Mouse (Mus musculus) CH12.LX (cell line): ENCODE data around the gene Hist1h1d. TPM values are rescaled to one million over a fixed set of nuclear protein-coding genes. Genes with fewer than 3 reads are reported as not detected.
A peak's percentile ranks its signal among the peaks of the same experiment; 100 is the strongest.

Experiments
- DNase-seq: peaks from one replicate; pipeline ENCODE4 v3.0.0-alpha.2; 2013; ENCODE audit errors: extremely low read depth
- H3K27ac ChIP-seq: 2 replicates; pipeline ENCODE4 v1.5.1; 2012; ENCODE audit warnings: low read depth, mild to moderate bottlenecking, control low read depth, moderate library complexity; ENCODE audit not compliant: insufficient read depth
- H3K27me3 ChIP-seq: replicated peaks from 2 replicates; pipeline ENCODE3; 2012; ENCODE audit warnings: inconsistent platforms
- H3K36me3 ChIP-seq, 2 experiments: replicated peaks in 1 of 2; 2 replicates each; pipeline versions ENCODE3 to v1.6.1; 2012; ENCODE audit warnings: inconsistent platforms in 1 of 2, low read length in 1 of 2, mild to moderate bottlenecking in 1 of 2, mixed read lengths in 1 of 2, moderate library complexity in 1 of 2; ENCODE audit not compliant: control insufficient read depth in 1 of 2, insufficient read depth in 1 of 2
- H3K4me1 ChIP-seq, 2 experiments: 2 replicates each; pipeline ENCODE4 v1.6.1; 2012; ENCODE audit warnings: inconsistent platforms in 1 of 2, moderate library complexity in 1 of 2; ENCODE audit not compliant: insufficient read depth in 2 of 2, control insufficient read depth in 1 of 2
- H3K4me2 ChIP-seq: 2 replicates; pipeline ENCODE4 v1.6.1; 2012; ENCODE audit warnings: low read depth, mild to moderate bottlenecking, control low read depth; ENCODE audit not compliant: poor library complexity, insufficient read depth, severe bottlenecking
- H3K4me3 ChIP-seq, 3 experiments: fragments of 150-350 bp in 1 of 3; sonication (generic) in 1 of 3; replicated peaks in 1 of 3; 2 replicates each; pipeline versions ENCODE3 to v1.5.1; 2011 to 2012; ENCODE audit warnings: low read depth in 2 of 3, low read length in 2 of 3, mild to moderate bottlenecking in 2 of 3, moderate library complexity in 2 of 3, control low read depth in 1 of 3, improper control_type of control experiment in 1 of 3, inconsistent platforms in 1 of 3, mixed read lengths in 1 of 3; ENCODE audit not compliant: poor library complexity in 1 of 3
- H3K79me2 ChIP-seq: replicated peaks from 2 replicates; pipeline ENCODE4 v1.6.1; 2012; ENCODE audit warnings: mild to moderate bottlenecking, moderate library complexity; ENCODE audit not compliant: control insufficient read depth, poor library complexity, insufficient read depth, severe bottlenecking; ENCODE audit errors: extremely low read depth
- H3K9ac ChIP-seq: 2 replicates; pipeline ENCODE4 v1.6.1; 2012; ENCODE audit warnings: low read depth, mild to moderate bottlenecking, control low read depth, moderate library complexity; ENCODE audit not compliant: insufficient read depth
- H3K9me3 ChIP-seq: replicated peaks from 2 replicates; pipeline ENCODE3; 2012; ENCODE audit warnings: low read length, inconsistent platforms, mixed read lengths
- BHLHE40 ChIP-seq: IDR thresholded peaks from 2 replicates; pipeline ENCODE4 v1.6.1; 2011; ENCODE audit warnings: mild to moderate bottlenecking, low read depth, low read length, improper control_type of control experiment
- CHD1 ChIP-seq: IDR thresholded peaks from 2 replicates; pipeline ENCODE4 v1.6.1; 2012; ENCODE audit warnings: low read depth, low read length, improper control_type of control experiment, inconsistent platforms
- CHD2 ChIP-seq: IDR thresholded peaks from 2 replicates; pipeline ENCODE4 v1.6.1; 2011; ENCODE audit warnings: low read length, improper control_type of control experiment
- CTCF ChIP-seq, 2 experiments: IDR thresholded peaks in 1 of 2; conservative IDR thresholded peaks in 1 of 2; 2 replicates each; pipeline ENCODE4 v1.5.1; 2011 to 2012; ENCODE audit warnings: low read depth in 2 of 2, low read length in 2 of 2, improper control_type of control experiment in 1 of 2, inconsistent platforms in 1 of 2, mild to moderate bottlenecking in 1 of 2, moderate library complexity in 1 of 2
- E2F4 ChIP-seq: IDR thresholded peaks from 2 replicates; pipeline ENCODE4 v1.6.1; 2011; ENCODE audit warnings: low read depth, low read length, improper control_type of control experiment; ENCODE audit not compliant: insufficient replicate concordance
- ELF1 ChIP-seq: IDR thresholded peaks from 2 replicates; pipeline ENCODE4 v1.6.1; 2014; ENCODE audit warnings: low read depth, mild to moderate bottlenecking, inconsistent platforms, low read length, improper control_type of control experiment
- EP300 ChIP-seq: IDR thresholded peaks from 2 replicates; pipeline ENCODE4 v1.6.1; 2011; ENCODE audit warnings: low read length, improper control_type of control experiment
- ETS1 ChIP-seq: conservative IDR thresholded peaks from 2 replicates; pipeline ENCODE4 v1.6.1; 2012; ENCODE audit warnings: low read depth, mild to moderate bottlenecking, inconsistent platforms, low read length, improper control_type of control experiment, moderate library complexity
- GABPA ChIP-seq: IDR thresholded peaks from 2 replicates; pipeline ENCODE4 v1.6.1; 2012; ENCODE audit warnings: low read depth, low read length, improper control_type of control experiment, inconsistent platforms; ENCODE audit not compliant: insufficient replicate concordance
- HCFC1 ChIP-seq: IDR thresholded peaks from 2 replicates; pipeline ENCODE4 v1.6.1; 2012; ENCODE audit warnings: low read depth, mild to moderate bottlenecking, inconsistent platforms, low read length, improper control_type of control experiment
- IRF4 ChIP-seq: IDR thresholded peaks from 2 replicates; pipeline ENCODE4 v1.6.1; 2014; ENCODE audit warnings: low read depth, mild to moderate bottlenecking, inconsistent platforms, low read length, improper control_type of control experiment
- JUN ChIP-seq: IDR thresholded peaks from 2 replicates; pipeline ENCODE4 v1.6.1; 2011; ENCODE audit warnings: low read depth, mild to moderate bottlenecking, low read length, improper control_type of control experiment, moderate library complexity; ENCODE audit not compliant: insufficient read depth
- JUND ChIP-seq: conservative IDR thresholded peaks from 2 replicates; pipeline ENCODE4 v1.6.1; 2011; ENCODE audit warnings: low read depth, low read length, improper control_type of control experiment
- KAT2A ChIP-seq: IDR thresholded peaks from 2 replicates; pipeline ENCODE4 v1.6.1; 2012; ENCODE audit warnings: low read length, improper control_type of control experiment, inconsistent platforms; ENCODE audit not compliant: insufficient replicate concordance
- MAFK ChIP-seq: IDR thresholded peaks from 2 replicates; pipeline ENCODE4 v1.6.1; 2011; ENCODE audit warnings: low read length, improper control_type of control experiment; ENCODE audit not compliant: insufficient replicate concordance
- MAX ChIP-seq: IDR thresholded peaks from 2 replicates; pipeline ENCODE4 v1.6.1; 2011; ENCODE audit warnings: low read length, improper control_type of control experiment
- MAZ ChIP-seq: IDR thresholded peaks from 2 replicates; pipeline ENCODE4 v1.6.1; 2012; ENCODE audit warnings: low read depth, mild to moderate bottlenecking, inconsistent platforms, low read length, improper control_type of control experiment, moderate library complexity
- MEF2A ChIP-seq: IDR thresholded peaks from 2 replicates; pipeline ENCODE4 v1.6.1; 2014; ENCODE audit warnings: low read depth, mild to moderate bottlenecking, inconsistent platforms, low read length, improper control_type of control experiment, borderline replicate concordance
- MXI1 ChIP-seq: IDR thresholded peaks from 2 replicates; pipeline ENCODE4 v1.6.1; 2011; ENCODE audit warnings: mild to moderate bottlenecking, low read depth, low read length, improper control_type of control experiment
- MYC ChIP-seq: IDR thresholded peaks from 2 replicates; pipeline ENCODE4 v1.6.1; 2011; ENCODE audit warnings: low read depth, mild to moderate bottlenecking, improper control_type of control experiment, low read length
- NELFE ChIP-seq: IDR thresholded peaks from 2 replicates; pipeline ENCODE4 v1.6.1; 2011; ENCODE audit warnings: low read depth, low read length, improper control_type of control experiment
- NRF1 ChIP-seq: IDR thresholded peaks from 2 replicates; pipeline ENCODE4 v1.6.1; 2014; ENCODE audit warnings: low read depth, mild to moderate bottlenecking, inconsistent platforms, low read length, improper control_type of control experiment, moderate library complexity
- PAX5 ChIP-seq: IDR thresholded peaks from 2 replicates; pipeline ENCODE4 v1.6.1; 2012; ENCODE audit warnings: low read length, inconsistent platforms, mixed read lengths
- POLR2A ChIP-seq: IDR thresholded peaks from 2 replicates; pipeline ENCODE4 v1.6.1; 2011; ENCODE audit warnings: low read depth, mild to moderate bottlenecking, improper control_type of control experiment, low read length
- POLR2AphosphoS2 ChIP-seq: IDR thresholded peaks from 2 replicates; pipeline ENCODE4 v1.6.1; 2011; ENCODE audit warnings: low read depth, low read length, improper control_type of control experiment
- RAD21 ChIP-seq: IDR thresholded peaks from 2 replicates; pipeline ENCODE4 v1.6.1; 2011; ENCODE audit warnings: low read depth, mild to moderate bottlenecking, low read length, improper control_type of control experiment, moderate library complexity
- RCOR1 ChIP-seq: conservative IDR thresholded peaks from 2 replicates; pipeline ENCODE4 v1.6.1; 2012; ENCODE audit warnings: low read depth, mild to moderate bottlenecking, inconsistent platforms, low read length, improper control_type of control experiment
- SIN3A ChIP-seq: IDR thresholded peaks from 2 replicates; pipeline ENCODE4 v1.6.1; 2012; ENCODE audit warnings: low read length, improper control_type of control experiment, inconsistent platforms
- SMC3 ChIP-seq: IDR thresholded peaks from 2 replicates; pipeline ENCODE4 v1.6.1; 2011; ENCODE audit warnings: low read depth, low read length, improper control_type of control experiment
- TBP ChIP-seq: conservative IDR thresholded peaks from 2 replicates; pipeline ENCODE4 v1.6.1; 2011; ENCODE audit warnings: low read depth, low read length, improper control_type of control experiment
- TCF12 ChIP-seq: IDR thresholded peaks from 2 replicates; pipeline ENCODE4 v1.6.1; 2014; ENCODE audit warnings: low read depth, mild to moderate bottlenecking, inconsistent platforms, low read length, improper control_type of control experiment
- UBTF ChIP-seq: IDR thresholded peaks from 2 replicates; pipeline ENCODE4 v1.6.1; 2012; ENCODE audit warnings: low read depth, mild to moderate bottlenecking, inconsistent platforms, low read length, improper control_type of control experiment, moderate library complexity
- USF1 ChIP-seq: IDR thresholded peaks from 2 replicates; pipeline ENCODE4 v1.6.1; 2014; ENCODE audit warnings: low read depth, mild to moderate bottlenecking, inconsistent platforms, low read length, improper control_type of control experiment
- USF2 ChIP-seq: conservative IDR thresholded peaks from 2 replicates; pipeline ENCODE4 v1.6.1; 2011; ENCODE audit warnings: low read depth, low read length, improper control_type of control experiment
- ZC3H11A ChIP-seq: IDR thresholded peaks from 2 replicates; pipeline ENCODE4 v1.6.1; 2012; ENCODE audit warnings: low read depth, mild to moderate bottlenecking, inconsistent platforms, low read length, improper control_type of control experiment
- ZKSCAN1 ChIP-seq: IDR thresholded peaks from 2 replicates; pipeline ENCODE4 v1.6.1; 2012; ENCODE audit warnings: low read depth, inconsistent platforms, low read length, improper control_type of control experiment, borderline replicate concordance
- ZMIZ1 ChIP-seq: IDR thresholded peaks from 2 replicates; pipeline ENCODE4 v1.6.1; 2012; ENCODE audit warnings: low read depth, mild to moderate bottlenecking, inconsistent platforms, low read length, improper control_type of control experiment
- ZNF384 ChIP-seq: IDR thresholded peaks from 2 replicates; pipeline ENCODE4 v1.6.1; 2012; ENCODE audit warnings: low read depth, low read length, improper control_type of control experiment, inconsistent platforms
- dilution Hi-C: fragments of 300-500 bp; cut with MboI; formaldehyde crosslinking; loops from 2 replicates; pipeline ENCODE4 v1.14.3; 2020; ENCODE audit warnings: low sequenced_read_pairs; ENCODE audit not compliant: extremely low pct_unique_long_range_greater_than_20kb, extremely low pct_ligation_motif_present
- in situ Hi-C: fragments of 300-500 bp; cut with MboI; formaldehyde crosslinking; loops from 3 replicates; pipeline ENCODE4 v1.14.3; 2019; ENCODE audit warnings: low sequenced_read_pairs, low pct_ligation_motif_present, low pct_unique_long_range_greater_than_20kb, mixed read lengths
- polyA plus RNA-seq: library from polyadenylated mRNA; unstranded; fragments of >175 nt; gene quantifications from 2 replicates; pipeline ENCODE4 v1.2.1, GENCODE M21; 2012; ENCODE audit warnings: low read depth; ENCODE audit not compliant: insufficient read length
- total RNA-seq, 2 experiments: library from RNA; depleted of rRNA; stranded (reverse); fragments of 300-350 nt in 1 of 2; fragments of >200 nt in 1 of 2; gene quantifications; 2 replicates each; pipeline ENCODE4 v1.2.3; 2012 to 2014

Hist1h1d gene
- total and polyA plus RNA-seq, 3 experiments: 0.14 to 112 (median 2.3) TPM

DNA sequence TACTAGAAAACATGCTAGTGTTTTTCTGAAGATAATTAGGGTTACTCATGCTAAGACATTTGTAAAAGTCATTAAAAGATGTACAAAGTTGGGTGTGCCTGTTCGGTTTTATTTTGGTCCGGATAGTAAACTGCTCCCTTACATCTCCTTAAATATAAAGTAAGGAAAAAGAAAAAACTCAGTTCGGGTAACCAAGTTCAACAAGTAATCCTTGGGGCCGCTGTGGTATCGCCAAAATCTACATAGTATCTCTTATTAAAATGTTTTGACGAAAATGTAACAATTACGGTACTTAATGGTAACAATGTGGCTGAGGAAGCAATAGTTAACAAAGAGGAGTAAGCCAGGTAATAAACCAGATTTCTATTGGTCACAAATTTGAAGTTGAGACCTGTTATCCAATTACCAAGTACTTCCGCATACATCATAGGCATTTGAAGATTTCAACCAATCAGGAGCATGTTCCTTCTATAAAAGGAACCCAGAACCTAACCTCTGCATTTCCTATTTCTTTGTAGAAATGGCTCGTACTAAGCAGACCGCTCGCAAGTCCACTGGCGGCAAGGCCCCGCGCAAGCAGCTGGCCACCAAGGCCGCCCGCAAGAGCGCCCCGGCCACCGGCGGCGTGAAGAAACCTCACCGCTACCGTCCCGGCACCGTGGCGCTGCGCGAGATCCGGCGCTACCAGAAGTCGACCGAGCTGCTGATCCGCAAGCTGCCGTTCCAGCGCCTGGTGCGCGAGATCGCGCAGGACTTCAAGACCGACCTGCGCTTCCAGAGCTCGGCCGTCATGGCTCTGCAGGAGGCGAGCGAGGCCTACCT, 8.9 kb upstream of the Hist1h1d start, which contains the start of gene Hist1h3f:
Hist1h3f (plus strand) TSS at position 88 of the 822 bp plus-strand sequence.
- dilution Hi-C loops: no loop called here
- Histone ChIP-seq H3K79me2 (no peaks in the 10 kb centered on the region), H3K27ac (peak within 1 kb of the TSS; percentile 97), H3K4me2 (peak within 1 kb of the TSS; percentile 84), H3K4me1 (peaks cover 0 to 19% of the 10 kb centered on the region in 2 experiments; a peak in 2 of 4 replicates), H3K4me3 (peak within 1 kb of the TSS; percentile 50 to 72 (median 51)), H3K27me3 (no peaks in the 10 kb centered on the region), H3K9me3 (no peaks in the 10 kb centered on the region), H3K9ac (peak within 1 kb of the TSS; percentile 97), H3K36me3 (no peaks in the 10 kb centered on the region)
- DNase-seq: peak; percentile 94
- in situ Hi-C loops: no loop called here
- TF ChIP-seq KAT2A: 0 out of 2 replicates have a peak, but pooled peaks have one; percentile 67
- no peak for TF ChIP-seq ZC3H11A
- peak; percentile 98 for TF ChIP-seq POLR2A
- TF ChIP-seq CHD1: no peak; the same call in none of the 2 replicates
- peak; percentile 80 for TF ChIP-seq TCF12
- TF ChIP-seq RAD21: no peak
- no peak; the same call in 1 of the 2 replicates for TF ChIP-seq RCOR1
- no peak for TF ChIP-seq ZKSCAN1
- TF ChIP-seq HCFC1: peak; percentile 79
- TF ChIP-seq SMC3: no peak
- TF ChIP-seq GABPA: no peak
- peak; percentile 54; the same call in 1 of the 2 replicates for TF ChIP-seq JUND
- no peak for TF ChIP-seq BHLHE40
- TF ChIP-seq USF2: no peak
- peak; percentile 93 for TF ChIP-seq CHD2
- TF ChIP-seq SIN3A: no peak
- no peak for TF ChIP-seq CTCF (conservative IDR thresholded peaks at IDR 0.05 in 1 of 2, IDR thresholded peaks at IDR 0.05 in 1 of 2; ENCODE audit: low read depth in 2 of 2, low read length in 2 of 2)
- TF ChIP-seq NRF1: no peak
- no peak for TF ChIP-seq MAZ
- no peak for TF ChIP-seq PAX5
- TF ChIP-seq POLR2AphosphoS2: peak; percentile 99
- TF ChIP-seq E2F4: peak; percentile 71; the same call in 1 of the 2 replicates
- peak; percentile 99 for TF ChIP-seq ZMIZ1
- peak; percentile 100 for TF ChIP-seq NELFE
- peak; percentile 99 for TF ChIP-seq TBP
- TF ChIP-seq IRF4: peak; percentile 8; the same call in 1 of the 2 replicates
- TF ChIP-seq MYC: peak; percentile 82
- no peak for TF ChIP-seq USF1
- 0 out of 2 replicates have a peak, but pooled peaks have one; percentile 8 for TF ChIP-seq MAX
- no peak for TF ChIP-seq EP300
- no peak for TF ChIP-seq MEF2A
- TF ChIP-seq JUN: no peak
- peak; percentile 31; the same call in 1 of the 2 replicates for TF ChIP-seq MXI1
- TF ChIP-seq MAFK: 0 out of 2 replicates have a peak, but pooled peaks have one; percentile 7
- TF ChIP-seq ELF1: peak; percentile 99
- no peak for TF ChIP-seq ETS1
- TF ChIP-seq ZNF384: no peak
- TF ChIP-seq UBTF: peak; percentile 90
